Mouse (Mus musculus): ENCODE data around the gene Pidd1. TPM values are rescaled to one million over a fixed set of nuclear protein-coding genes. Genes with fewer than 3 reads are reported as not detected.

Pidd1 gene
- polyA plus RNA-seq, 1 experiment from 2014 or later, result 3.9 TPM

DNA sequence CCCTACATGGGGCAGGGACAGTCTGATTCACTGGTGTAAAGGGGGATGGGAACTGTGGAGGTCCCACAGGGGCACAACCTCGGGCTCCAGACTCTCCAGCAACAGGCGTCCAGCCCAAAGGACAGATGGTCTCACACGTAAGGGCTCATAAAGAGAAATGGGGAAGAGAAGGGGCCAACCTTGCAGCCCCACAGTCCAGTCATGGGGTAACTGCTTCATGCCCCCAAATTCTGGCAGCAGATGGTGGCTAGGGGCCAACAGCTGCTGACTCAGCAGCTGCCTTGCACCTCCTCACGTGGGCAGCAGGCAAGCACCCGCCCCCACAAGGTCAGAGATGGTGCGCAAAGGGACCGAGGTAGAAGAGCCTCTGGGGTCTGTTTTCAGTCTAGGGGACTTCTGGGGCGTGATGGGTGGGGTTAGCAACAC lies 11.6 kb downstream of the Pidd1 start:
- H3K27me3 ChIP-seq, result no peaks in the 10 kb centered on the region
- peaks cover 36% of the 10 kb centered on the region for H3K36me3 ChIP-seq
- H3K27ac ChIP-seq (replicated peaks), result no peak overlapping the region
- no peak for ATAC-seq (ENCODE audit: low FRiP score, low read depth)
- 83% methylated on average over 8 of the region's 8 CpGs for WGBS
- no peak overlapping the region for H3K9ac ChIP-seq
- no peak overlapping the region for H3K4me3 ChIP-seq
- no peaks in the 10 kb centered on the region for H3K9me3 ChIP-seq
- H3K4me1 ChIP-seq (replicated peaks), result peaks cover 74% of the 10 kb centered on the region
- H3K4me2 ChIP-seq, result no peak overlapping the region

- no peaks in the 10 kb centered on the region for H3K9me3 ChIP-seq
- H3K27ac ChIP-seq (replicated peaks), result no peak overlapping the region
- 96% methylated on average over 19 of the region's 19 CpGs for WGBS
- no peak overlapping the region for H3K4me3 ChIP-seq
- no peak overlapping the region for H3K9ac ChIP-seq
- no peak overlapping the region for H3K4me2 ChIP-seq
- peaks cover 36% of the 10 kb centered on the region for H3K36me3 ChIP-seq
- no peaks in the 10 kb centered on the region for H3K27me3 ChIP-seq
- peaks cover 69% of the 10 kb centered on the region for H3K4me1 ChIP-seq (replicated peaks)
- no peak for ATAC-seq (ENCODE audit: low FRiP score, low read depth)
Observed at GRCm38 (mm10) chr7:141431434-141432185, 12.2 kb downstream of the Pidd1 start.

DNA sequence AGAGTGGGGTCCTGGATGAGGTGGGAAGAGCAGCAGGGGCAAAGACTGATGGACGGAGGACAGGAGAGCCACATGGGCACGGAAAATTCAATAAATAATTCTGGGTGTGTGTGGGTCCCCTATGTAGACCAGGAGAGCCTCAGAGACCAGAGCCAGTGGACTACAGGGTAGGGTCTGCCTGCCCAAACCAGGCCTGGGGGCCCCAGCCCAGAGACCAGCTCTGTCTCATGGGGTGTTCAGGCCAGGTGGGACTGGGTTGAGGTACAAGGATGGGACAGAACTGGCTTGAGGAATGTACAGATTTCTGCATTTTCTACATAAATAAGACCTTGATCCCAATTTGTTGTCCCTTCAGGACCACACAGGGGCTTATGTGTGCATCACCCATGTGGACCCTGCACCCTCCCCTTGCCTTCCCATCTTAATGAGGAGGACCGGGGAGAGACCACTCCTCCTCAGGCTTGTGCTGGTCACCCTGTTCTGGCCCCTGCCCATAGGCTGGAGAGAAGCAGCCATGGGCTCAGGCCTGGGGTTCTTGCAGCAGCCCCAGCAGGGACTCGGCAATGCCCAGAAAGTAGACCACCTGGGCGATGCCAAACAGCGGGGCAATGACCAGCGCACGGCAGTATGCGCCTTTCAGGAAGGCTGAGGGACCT lies 13.1 kb downstream of the Pidd1 start:
- 93% methylated on average over 9 of the region's 9 CpGs for WGBS
- Histone ChIP-seq H3K27ac (replicated peaks) (no peak overlapping the region), H3K4me2 (no peak overlapping the region), H3K27me3 (no peaks in the 10 kb centered on the region), H3K9me3 (no peaks in the 10 kb centered on the region), H3K4me3 (no peak overlapping the region), H3K4me1 (replicated peaks) (peaks cover 60% of the 10 kb centered on the region), H3K36me3 (peaks cover 36% of the 10 kb centered on the region), H3K9ac (no peak overlapping the region)
- ATAC-seq (ENCODE audit: low FRiP score, low read depth), result no peak

GRCm38 (mm10) chr7:141429840-141430584 lies 13.8 kb downstream of the Pidd1 start:
- peaks cover 53% of the 10 kb centered on the region for H3K4me1 ChIP-seq (replicated peaks)
- H3K27me3 ChIP-seq, result no peaks in the 10 kb centered on the region
- peak; percentile 23; the same call in 1 of the 2 replicates for ATAC-seq (ENCODE audit: low FRiP score, low read depth)
- peak overlapping the region; percentile 52 for H3K4me3 ChIP-seq
- H3K36me3 ChIP-seq, result peaks cover 36% of the 10 kb centered on the region
- 58% methylated on average over 9 of the region's 9 CpGs for WGBS
- H3K9me3 ChIP-seq, result no peaks in the 10 kb centered on the region
- H3K4me2 ChIP-seq, result peak overlapping the region; percentile 65
- H3K9ac ChIP-seq, result no peak overlapping the region
- H3K27ac ChIP-seq (replicated peaks), result peak overlapping the region; percentile 82

GRCm38 (mm10) chr7:141429310-141429709 lies 14.5 kb downstream of the Pidd1 start, which contains the start of gene Cend1:
TSS of gene Cend1 (minus strand) at chr7:141429491.
- ATAC-seq (ENCODE audit: low FRiP score, low read depth), result peak; percentile 86
- peak within 1 kb of the TSS; percentile 65 for H3K4me2 ChIP-seq
- no peaks in the 10 kb centered on the region for H3K27me3 ChIP-seq
- H3K9me3 ChIP-seq, result no peaks in the 10 kb centered on the region
- peak within 1 kb of the TSS; percentile 52 for H3K4me3 ChIP-seq
- H3K36me3 ChIP-seq, result peaks cover 36% of the 10 kb centered on the region
- H3K4me1 ChIP-seq (replicated peaks), result peaks cover 46% of the 10 kb centered on the region
- H3K27ac ChIP-seq (replicated peaks), result peak within 1 kb of the TSS; percentile 82
- 2% methylated on average over 19 of the region's 19 CpGs for WGBS
- peak within 1 kb of the TSS; percentile 66 for H3K9ac ChIP-seq

DNA sequence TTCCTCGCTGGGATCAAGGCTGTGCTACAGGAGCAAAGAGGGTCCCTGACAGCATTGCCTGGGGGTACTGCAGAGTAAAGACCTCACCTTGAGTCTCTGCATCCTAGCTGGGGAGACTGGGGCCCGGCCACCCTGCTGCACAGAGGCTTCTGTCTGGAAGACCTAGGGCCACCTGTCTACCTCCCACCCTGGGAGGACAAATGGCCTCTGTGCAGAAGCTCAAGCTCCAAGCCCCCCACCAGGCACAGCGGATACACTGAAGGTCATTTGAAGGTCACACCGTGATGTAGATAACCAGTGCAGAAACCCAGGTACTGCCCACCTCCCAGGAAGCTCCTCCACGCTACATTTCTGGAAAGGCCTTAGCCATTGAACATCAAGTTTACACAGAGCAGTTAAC lies 15.1 kb downstream of the Pidd1 start:
- Histone ChIP-seq H3K27me3 (no peaks in the 10 kb centered on the region), H3K4me3 (peak overlapping the region; percentile 52), H3K4me2 (peak overlapping the region; percentile 65), H3K4me1 (replicated peaks) (peaks cover 40% of the 10 kb centered on the region), H3K9me3 (no peaks in the 10 kb centered on the region), H3K36me3 (peaks cover 36% of the 10 kb centered on the region), H3K9ac (peak overlapping the region; percentile 66), H3K27ac (replicated peaks) (peak overlapping the region; percentile 82)
- ATAC-seq (ENCODE audit: low FRiP score, low read depth), result no peak
- 52% methylated on average over 5 of the region's 5 CpGs for WGBS

DNA sequence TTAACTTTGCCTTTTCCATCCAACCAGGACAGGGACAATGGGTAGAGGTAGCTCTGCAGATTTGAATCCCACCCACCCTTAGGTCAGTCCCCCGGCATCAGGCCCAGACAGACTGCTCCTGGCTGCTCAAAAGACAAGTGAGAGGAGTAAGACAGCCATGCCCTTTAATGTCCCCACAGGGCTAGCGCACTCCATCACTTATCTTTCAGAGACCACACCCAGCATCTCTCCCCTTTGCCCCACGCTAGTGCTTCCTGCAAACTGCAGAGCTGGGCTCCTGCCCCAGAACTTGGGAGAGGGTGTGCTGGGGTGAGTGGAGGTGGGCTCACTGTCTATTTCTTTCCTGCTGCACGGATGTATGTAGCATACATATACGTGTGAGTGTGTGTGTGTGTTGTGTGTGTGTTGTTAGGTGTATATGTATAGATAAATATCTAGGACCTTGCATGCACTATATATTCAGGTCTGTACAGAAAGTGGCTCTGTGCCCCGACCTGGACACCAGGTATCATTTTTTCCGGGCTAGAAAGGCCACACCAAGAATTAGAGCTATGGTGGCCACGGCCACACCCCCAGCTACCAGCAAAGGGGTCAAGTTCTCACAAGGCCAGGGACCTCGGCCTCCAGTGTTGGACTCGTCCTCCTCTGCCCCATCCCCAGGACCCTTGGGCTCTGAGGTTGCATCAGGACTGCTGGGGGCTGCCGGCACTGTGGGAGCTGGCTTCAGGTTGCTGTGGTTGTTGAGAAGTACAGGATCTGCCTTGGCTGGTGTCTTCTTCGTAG lies 16.7 kb downstream of the Pidd1 start:
- 90% methylated on average over 12 of the region's 12 CpGs for WGBS
- no peaks in the 10 kb centered on the region for H3K9me3 ChIP-seq
- peaks cover 24% of the 10 kb centered on the region for H3K4me1 ChIP-seq (replicated peaks)
- ATAC-seq (ENCODE audit: low FRiP score, low read depth), result no peak
- H3K27ac ChIP-seq (replicated peaks), result no peak overlapping the region
- no peak overlapping the region for H3K4me2 ChIP-seq
- no peak overlapping the region for H3K4me3 ChIP-seq
- H3K27me3 ChIP-seq, result no peaks in the 10 kb centered on the region
- peaks cover 26% of the 10 kb centered on the region for H3K36me3 ChIP-seq
- no peak overlapping the region for H3K9ac ChIP-seq

DNA sequence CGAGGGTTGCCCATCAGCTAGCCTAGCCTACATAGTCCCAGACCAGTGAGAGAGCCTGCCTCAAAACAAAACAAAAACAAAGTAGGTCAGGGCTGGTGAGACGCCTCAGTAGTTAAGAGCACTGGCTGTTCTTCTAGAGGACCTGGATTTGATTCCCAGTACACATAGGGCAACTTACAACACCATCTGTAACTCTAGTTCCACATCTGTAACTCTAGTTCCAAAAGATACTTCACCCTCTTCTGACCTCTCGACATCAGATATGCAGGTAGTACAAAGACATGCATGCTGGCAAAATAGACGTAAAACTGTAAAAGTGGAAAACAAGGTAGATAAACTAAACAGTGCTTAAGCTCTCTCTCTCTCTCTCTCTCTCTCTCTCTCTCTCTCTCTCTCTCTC lies 20.0 kb downstream of the Pidd1 start:
- Histone ChIP-seq H3K36me3 (peaks cover 6% of the 10 kb centered on the region; the same call in 1 of the 2 replicates), H3K27me3 (no peaks in the 10 kb centered on the region), H3K4me2 (no peak overlapping the region), H3K27ac (replicated peaks) (no peak overlapping the region), H3K9me3 (no peaks in the 10 kb centered on the region), H3K4me3 (no peak overlapping the region), H3K4me1 (replicated peaks) (peaks cover 9% of the 10 kb centered on the region), H3K9ac (no peak overlapping the region)
- WGBS, result 75% methylated on average over 4 of the region's 4 CpGs
- no peak for ATAC-seq (ENCODE audit: low FRiP score, low read depth)

GRCm38 (mm10) chr7:141420030-141420702 lies 23.7 kb downstream of the Pidd1 start:
- Histone ChIP-seq H3K4me1 (replicated peaks) (no peaks in the 10 kb centered on the region), H3K36me3 (no peaks in the 10 kb centered on the region), H3K9me3 (no peaks in the 10 kb centered on the region), H3K27ac (replicated peaks) (no peak overlapping the region), H3K27me3 (no peaks in the 10 kb centered on the region), H3K9ac (no peak overlapping the region), H3K4me2 (no peak overlapping the region), H3K4me3 (no peak overlapping the region)
- ATAC-seq (ENCODE audit: low FRiP score, low read depth), result no peak
- 91% methylated on average over 9 of the region's 9 CpGs for WGBS

DNA sequence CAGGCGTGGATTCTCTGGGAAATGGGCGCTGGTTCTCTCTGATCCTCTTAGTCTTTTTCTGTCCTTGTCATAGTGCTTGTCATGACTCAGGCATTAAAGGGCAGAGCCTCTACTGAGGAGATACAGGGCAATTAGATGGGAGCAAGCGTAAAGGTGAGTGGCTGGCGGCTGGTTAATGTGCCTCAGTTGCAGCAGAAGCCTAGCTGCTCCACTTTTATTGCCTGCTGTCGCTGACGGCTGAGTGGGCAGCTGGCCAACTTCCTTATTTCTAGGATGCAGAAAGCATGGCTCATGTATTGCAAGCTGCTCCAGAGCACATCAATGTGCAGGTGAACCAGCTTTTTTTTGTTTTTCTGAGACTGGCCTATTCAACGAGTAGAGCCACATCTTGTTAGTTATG lies 24.9 kb downstream of the Pidd1 start:
- no peaks in the 10 kb centered on the region for H3K9me3 ChIP-seq
- H3K9ac ChIP-seq, result no peak overlapping the region
- H3K27me3 ChIP-seq, result no peaks in the 10 kb centered on the region
- ATAC-seq (ENCODE audit: low FRiP score, low read depth), result no peak
- H3K4me3 ChIP-seq, result no peak overlapping the region
- H3K4me1 ChIP-seq (replicated peaks), result peaks cover 5% of the 10 kb centered on the region
- H3K4me2 ChIP-seq, result no peak overlapping the region
- no peak overlapping the region for H3K27ac ChIP-seq (replicated peaks)
- no peaks in the 10 kb centered on the region for H3K36me3 ChIP-seq
- 68% methylated on average over 7 of the region's 7 CpGs for WGBS

Data from hindbrain, embryonic 15.5 days (tissue).